ENCODE assay signal across 8 mouse cellular contexts in genomic region chr14:31780412-31781233, GRCm38 (mm10). TPM values are rescaled to one million over a fixed set of nuclear protein-coding genes. Genes with fewer than 3 reads are reported as not detected.
DNase-seq lines count a peak whose midpoint lies in the region; ATAC-seq and TF ChIP-seq lines count a peak whose summit lies in the region.

No protein-coding gene starts in this region.

- H3K36me3 ChIP-seq in heart, embryonic 15.5 days, result no peaks in the 10 kb centered on the region
- H3K36me3 ChIP-seq in forebrain, embryonic 13.5 days (ENCODE audit: poor library complexity, severe bottlenecking), result no peaks in the 10 kb centered on the region
- no peaks in the 10 kb centered on the region for H3K36me3 ChIP-seq in midbrain, postnatal 0 days (ENCODE audit: insufficient read depth, low read length)

- H3K9me3 ChIP-seq in heart, embryonic 15.5 days (replicated peaks), result no peaks in the 10 kb centered on the region
- H3K9me3 ChIP-seq in forebrain, embryonic 13.5 days (replicated peaks), result no peaks in the 10 kb centered on the region
- no peaks in the 10 kb centered on the region for H3K9me3 ChIP-seq in midbrain, postnatal 0 days (ENCODE audit: low read length)

- H3K27me3 ChIP-seq in heart, embryonic 15.5 days, result no peaks in the 10 kb centered on the region
- H3K27me3 ChIP-seq in forebrain, embryonic 13.5 days, result no peaks in the 10 kb centered on the region
- H3K27me3 ChIP-seq in midbrain, postnatal 0 days (ENCODE audit: insufficient read depth, low read length), result no peaks in the 10 kb centered on the region

- ATAC-seq in heart, embryonic 15.5 days (replicated peaks; ENCODE audit: insufficient number of reproducible peaks, insufficient read depth, low FRiP score, low read depth), result no peak
- ATAC-seq in forebrain, embryonic 13.5 days, result peak; percentile 78
- ATAC-seq in midbrain, postnatal 0 days (ENCODE audit: low FRiP score), result no peak

- H3K4me2 ChIP-seq in heart, embryonic 15.5 days, result peak overlapping the region; percentile 55
- peak overlapping the region; percentile 63 for H3K4me2 ChIP-seq in forebrain, embryonic 13.5 days
- peak overlapping the region; percentile 56 for H3K4me2 ChIP-seq in midbrain, postnatal 0 days (ENCODE audit: low read depth, low read length, poor library complexity, severe bottlenecking)

- no peak for TF ChIP-seq CTCF in midbrain, postnatal 0 days (IDR thresholded peaks at IDR 0.05)

- peak overlapping the region; percentile 20; the same call in 1 of the 2 replicates for H3K9ac ChIP-seq in heart, embryonic 15.5 days
- peak overlapping the region; percentile 56; the same call in 1 of the 2 replicates for H3K9ac ChIP-seq in forebrain, embryonic 13.5 days
- peak overlapping the region; percentile 59 for H3K9ac ChIP-seq in midbrain, postnatal 0 days (replicated peaks; ENCODE audit: low read length, poor library complexity, severe bottlenecking)

- DNase-seq in heart, adult 11 months, result no peak
- DNase-seq in Muller cell, postnatal 12 days (ENCODE audit: inconsistent ontology term), result peak; percentile 82
- DNase-seq in layer of hippocampus, postnatal 14 days (ENCODE audit: low spot score in 2 of 2), result peak; percentile 26 to 65
- peak; percentile 44 for DNase-seq in midbrain, postnatal 0 days (ENCODE audit: low spot score)
- DNase-seq in adrenal gland, postnatal 10 days, result no peak
- no peak for DNase-seq in ovary, adult 18-20 months (ENCODE audit: low spot score)

- 69% methylated on average over 11 of the region's 11 CpGs for WGBS in heart, embryonic 15.5 days
- WGBS in forebrain, embryonic 13.5 days, result 21% methylated on average over 11 of the region's 11 CpGs
- 19% methylated on average over 11 of the region's 11 CpGs for WGBS in midbrain, postnatal 0 days

- peak overlapping the region; percentile 84 for H3K27ac ChIP-seq in heart, embryonic 15.5 days
- H3K27ac ChIP-seq in forebrain, embryonic 13.5 days, result peak overlapping the region; percentile 91
- H3K27ac ChIP-seq in midbrain, postnatal 0 days (ENCODE audit: low read depth, low read length), result peak overlapping the region; percentile 86

- H3K4me1 ChIP-seq in heart, embryonic 15.5 days (replicated peaks), result peaks cover 19% of the 10 kb centered on the region
- peaks cover 27% of the 10 kb centered on the region for H3K4me1 ChIP-seq in forebrain, embryonic 13.5 days
- H3K4me1 ChIP-seq in midbrain, postnatal 0 days (ENCODE audit: insufficient read depth, low read length), result peaks cover 5% of the 10 kb centered on the region; the same call in 1 of the 2 replicates

- peak overlapping the region; percentile 33 for H3K4me3 ChIP-seq in heart, embryonic 15.5 days
- peak overlapping the region; percentile 31 for H3K4me3 ChIP-seq in forebrain, embryonic 13.5 days
- peak overlapping the region; percentile 34 for H3K4me3 ChIP-seq in midbrain, postnatal 0 days (ENCODE audit: low read depth, low read length)

RNA-seq across cellular contexts. Expression of gene Ankrd28, which starts 49.8 kb away (rescaled TPM):
- 4.1 and 5.6 TPM in 2 replicates for polyA plus RNA-seq in heart, embryonic 15.5 days (2015; fragmentation: Nextera tagmentation; extraction: Ambion mirVana)
- polyA plus RNA-seq in forebrain, embryonic 13.5 days (2015; fragmentation: Nextera tagmentation; extraction: Ambion mirVana), result 10.0 and 11.3 TPM in 2 replicates
- total RNA-seq in layer of hippocampus, postnatal 14 days (2021), result 10 to 100 TPM; 49.9 to 53.9 TPM
- total RNA-seq in midbrain, postnatal 0 days (2014; rRNA removed), result 28.0 and 33.7 TPM in 2 replicates
- 6.9 and 7.3 TPM in 2 replicates for polyA plus RNA-seq in midbrain, postnatal 0 days (2015; fragmentation: Nextera tagmentation; extraction: Ambion mirVana)
- total RNA-seq in adrenal gland, postnatal 10 days (2021), result 10 to 100 TPM; 26.9 to 37.5 TPM

Comparison
In these comparisons a context has a peak if more than half of its experiments do, and no peak if none do; other contexts are left out.
1. DNase-seq: peak in Muller cell, postnatal 12 days (single experiment), layer of hippocampus, postnatal 14 days (2 of 2) and midbrain, postnatal 0 days (single experiment); none in heart, adult 11 months (single experiment), adrenal gland, postnatal 10 days (single experiment) and ovary, adult 18-20 months (single experiment).
2. Peak in every context shown above with its lines, with median percentiles within 50 percentile points of each other: H3K27ac ChIP-seq, H3K4me2 ChIP-seq, H3K4me3 ChIP-seq and H3K9ac ChIP-seq.